ENCODE assay signal across 11 mouse cellular contexts in the genomic region with DNA sequence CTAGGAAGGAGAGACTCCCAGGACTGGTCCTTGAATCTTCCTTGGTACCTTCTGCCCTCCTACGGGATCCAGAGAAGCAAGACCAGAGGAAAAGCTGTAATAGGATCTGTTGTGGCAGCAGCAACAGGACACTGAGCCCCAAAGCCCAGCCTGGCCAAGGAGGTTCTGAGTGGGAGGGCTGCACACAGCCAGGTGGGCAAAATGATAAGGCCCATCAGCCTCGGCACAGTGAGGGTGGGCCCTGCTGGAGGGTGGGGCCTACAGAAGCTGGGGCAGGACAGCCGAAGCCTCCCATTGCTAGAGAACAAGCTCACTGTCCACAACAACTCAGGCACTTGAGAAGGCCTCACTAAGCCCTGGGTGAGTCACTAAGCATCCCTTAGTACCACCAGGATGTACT. TPM values are rescaled to one million over a fixed set of nuclear protein-coding genes. Genes with fewer than 3 reads are reported as not detected.
DNase-seq lines count a peak whose midpoint lies in the region; ATAC-seq lines count a peak whose summit lies in the region.
"Had no signal": no experiment of that assay in that cellular context is flagged by ENCODE, and none has a peak within 500 bp of the region (broad histone marks: within the 10 kb centered on the region; RNA-seq: fewer than 3 reads in every experiment).

No protein-coding gene starts in this region.

- H3K27ac ChIP-seq in forebrain, embryonic 11.5 days (ENCODE audit: low read depth, low read length) = peak overlapping the region; percentile 98; the same call in 1 of the 2 replicates
- H3K27ac ChIP-seq in forebrain, embryonic 12.5 days = no peak overlapping the region
- peak overlapping the region; percentile 98; the same call in 1 of the 2 replicates for H3K27ac ChIP-seq in midbrain, embryonic 10.5 days (replicated peaks)
- H3K27ac ChIP-seq in midbrain, embryonic 14.5 days (replicated peaks; ENCODE audit: low read depth, low read length) = no peak overlapping the region
- H3K27ac ChIP-seq in limb, embryonic 11.5 days (replicated peaks; ENCODE audit: low read depth, low read length) = peak overlapping the region; percentile 36; the same call in 1 of the 2 replicates
- no peak overlapping the region for H3K27ac ChIP-seq in stomach, embryonic 14.5 days (ENCODE audit: low read length)
- H3K27ac ChIP-seq: forebrain, embryonic 15.5 days had no signal

- ATAC-seq in forebrain, embryonic 11.5 days (replicated peaks; ENCODE audit: low FRiP score) = no peak
- ATAC-seq in forebrain, embryonic 12.5 days (ENCODE audit: low FRiP score) = no peak
- no peak for ATAC-seq in midbrain, embryonic 14.5 days (ENCODE audit: low FRiP score, low TSS enrichment)
- no peak for ATAC-seq in limb, embryonic 11.5 days (ENCODE audit: insufficient number of reproducible peaks, low FRiP score, low TSS enrichment, low read depth)
- ATAC-seq in stomach, embryonic 14.5 days (ENCODE audit: insufficient number of reproducible peaks, insufficient read depth, low FRiP score, low read depth) = peak; percentile 34; the same call in 1 of the 2 replicates
- ATAC-seq: forebrain, embryonic 15.5 days had no signal

- no peak overlapping the region for H3K4me2 ChIP-seq in forebrain, embryonic 11.5 days (ENCODE audit: low read depth, low read length, severe bottlenecking)
- no peak overlapping the region for H3K4me2 ChIP-seq in forebrain, embryonic 12.5 days
- H3K4me2 ChIP-seq in midbrain, embryonic 14.5 days (ENCODE audit: low read length) = no peak overlapping the region
- no peak overlapping the region for H3K4me2 ChIP-seq in limb, embryonic 11.5 days (ENCODE audit: low read depth, severe bottlenecking)
- 0 out of 2 replicates have a peak overlapping the region, but pooled peaks have one; percentile 83 for H3K4me2 ChIP-seq in stomach, embryonic 14.5 days (replicated peaks; ENCODE audit: low read depth, low read length)

- H3K36me3 ChIP-seq in forebrain, embryonic 11.5 days (ENCODE audit: control insufficient read depth, insufficient read depth, low read length) = peaks cover 5% of the 10 kb centered on the region; the same call in 1 of the 2 replicates
- H3K36me3 ChIP-seq in forebrain, embryonic 12.5 days (replicated peaks) = peaks cover 47% of the 10 kb centered on the region
- peaks cover 64% of the 10 kb centered on the region for H3K36me3 ChIP-seq in midbrain, embryonic 10.5 days
- H3K36me3 ChIP-seq in midbrain, embryonic 14.5 days (ENCODE audit: control insufficient read depth, insufficient read depth, low read length) = peaks cover 26% of the 10 kb centered on the region
- H3K36me3 ChIP-seq in limb, embryonic 11.5 days (ENCODE audit: control insufficient read depth, insufficient read depth, low read length) = peaks cover 7% of the 10 kb centered on the region; the same call in 1 of the 2 replicates
- peaks cover 21% of the 10 kb centered on the region for H3K36me3 ChIP-seq in stomach, embryonic 14.5 days (ENCODE audit: control insufficient read depth, insufficient read depth, low read length)

- WGBS in forebrain, embryonic 11.5 days = 91% methylated on average over 3 of the region's 3 CpGs
- 88% methylated on average over 3 of the region's 3 CpGs for WGBS in forebrain, embryonic 12.5 days
- 88% methylated on average over 3 of the region's 3 CpGs for WGBS in midbrain, embryonic 10.5 days
- 82% methylated on average over 3 of the region's 3 CpGs for WGBS in midbrain, embryonic 14.5 days
- WGBS in limb, embryonic 11.5 days = 83% methylated on average over 3 of the region's 3 CpGs
- WGBS in stomach, embryonic 14.5 days = 65% methylated on average over 3 of the region's 3 CpGs

- H3K4me1 ChIP-seq in forebrain, embryonic 11.5 days (replicated peaks; ENCODE audit: control insufficient read depth, insufficient read depth, low read length) = peaks cover 8% of the 10 kb centered on the region; the same call in 1 of the 2 replicates
- peaks cover 28% of the 10 kb centered on the region for H3K4me1 ChIP-seq in forebrain, embryonic 12.5 days
- peaks cover 28% of the 10 kb centered on the region for H3K4me1 ChIP-seq in midbrain, embryonic 10.5 days
- H3K4me1 ChIP-seq in midbrain, embryonic 14.5 days (ENCODE audit: control insufficient read depth, insufficient read depth, low read length) = peaks cover 11% of the 10 kb centered on the region
- peaks cover 5% of the 10 kb centered on the region for H3K4me1 ChIP-seq in limb, embryonic 11.5 days (ENCODE audit: control insufficient read depth, insufficient read depth, low read length)
- H3K4me1 ChIP-seq in stomach, embryonic 14.5 days (ENCODE audit: control insufficient read depth, insufficient read depth, low read length) = peaks cover 12% of the 10 kb centered on the region

- H3K27me3 ChIP-seq in forebrain, embryonic 11.5 days (ENCODE audit: control insufficient read depth, insufficient read depth, low read length) = no peaks in the 10 kb centered on the region
- no peaks in the 10 kb centered on the region for H3K27me3 ChIP-seq in forebrain, embryonic 12.5 days
- H3K27me3 ChIP-seq in midbrain, embryonic 10.5 days (ENCODE audit: low read depth, poor library complexity, severe bottlenecking) = no peaks in the 10 kb centered on the region
- no peaks in the 10 kb centered on the region for H3K27me3 ChIP-seq in midbrain, embryonic 14.5 days (ENCODE audit: control insufficient read depth, insufficient read depth, low read length)
- no peaks in the 10 kb centered on the region for H3K27me3 ChIP-seq in limb, embryonic 11.5 days (ENCODE audit: control insufficient read depth, insufficient read depth, low read length)
- H3K27me3 ChIP-seq in stomach, embryonic 14.5 days (ENCODE audit: control insufficient read depth, insufficient read depth, low read length) = no peaks in the 10 kb centered on the region
- H3K27me3 ChIP-seq: forebrain, embryonic 15.5 days had no signal

- H3K9me3 ChIP-seq in forebrain, embryonic 11.5 days (ENCODE audit: control insufficient read depth, low read length) = no peaks in the 10 kb centered on the region
- no peaks in the 10 kb centered on the region for H3K9me3 ChIP-seq in forebrain, embryonic 12.5 days
- H3K9me3 ChIP-seq in midbrain, embryonic 10.5 days (replicated peaks) = no peaks in the 10 kb centered on the region
- no peaks in the 10 kb centered on the region for H3K9me3 ChIP-seq in midbrain, embryonic 14.5 days (ENCODE audit: control insufficient read depth, low read length)
- H3K9me3 ChIP-seq in limb, embryonic 11.5 days (ENCODE audit: control insufficient read depth, low read length) = no peaks in the 10 kb centered on the region
- H3K9me3 ChIP-seq in stomach, embryonic 14.5 days (ENCODE audit: control insufficient read depth, low read depth, low read length) = no peaks in the 10 kb centered on the region
- H3K9me3 ChIP-seq: forebrain, embryonic 15.5 days had no signal

- peak overlapping the region; percentile 3; the same call in 1 of the 2 replicates for H3K4me3 ChIP-seq in forebrain, embryonic 11.5 days (ENCODE audit: low read depth, low read length)
- H3K4me3 ChIP-seq in forebrain, embryonic 12.5 days (replicated peaks) = no peak overlapping the region
- peak overlapping the region; percentile 87 for H3K4me3 ChIP-seq in midbrain, embryonic 10.5 days
- H3K4me3 ChIP-seq in midbrain, embryonic 14.5 days (replicated peaks; ENCODE audit: low read depth, low read length) = no peak overlapping the region
- 0 out of 2 replicates have a peak overlapping the region, but pooled peaks have one; percentile 5 for H3K4me3 ChIP-seq in limb, embryonic 11.5 days (ENCODE audit: low read depth, low read length)
- H3K4me3 ChIP-seq in stomach, embryonic 14.5 days (ENCODE audit: low read depth, low read length) = no peak overlapping the region
- H3K4me3 ChIP-seq: forebrain, embryonic 15.5 days had no signal

- H3K9ac ChIP-seq in forebrain, embryonic 11.5 days (ENCODE audit: low read length) = no peak overlapping the region; the same call in 1 of the 2 replicates
- H3K9ac ChIP-seq in forebrain, embryonic 12.5 days = no peak overlapping the region
- H3K9ac ChIP-seq in midbrain, embryonic 14.5 days (replicated peaks; ENCODE audit: low read length) = no peak overlapping the region
- H3K9ac ChIP-seq in limb, embryonic 11.5 days (ENCODE audit: low read length) = no peak overlapping the region
- no peak overlapping the region for H3K9ac ChIP-seq in stomach, embryonic 14.5 days (replicated peaks; ENCODE audit: low read depth, low read length)
- H3K9ac ChIP-seq: forebrain, embryonic 15.5 days had no signal

- DNase-seq in forebrain, embryonic 11.5 days (ENCODE audit: low spot score) = no peak
- DNase-seq in midbrain, embryonic 10.5 days (ENCODE audit: low spot score) = no peak
- DNase-seq in midbrain, embryonic 14.5 days = no peak
- DNase-seq in limb, embryonic 11.5 days (ENCODE audit: low spot score) = no peak
- DNase-seq in frontal cortex, postnatal 10 days (ENCODE audit: low spot score in 2 of 2) = no peak
- DNase-seq in layer of hippocampus, adult 8-10 months (ENCODE audit: low spot score in 2 of 2) = no peak
- DNase-seq: kidney, adult 8-10 months; lung, postnatal 10 days had no signal

RNA-seq across cellular contexts. Expression of a gene that starts 1.9 kb away (rescaled TPM):
- 155 and 166 TPM in 2 replicates for polyA plus RNA-seq in forebrain, embryonic 11.5 days (2014; fragmentation: Nextera tagmentation; extraction: Ambion mirVana)
- 107 and 115 TPM in 2 replicates for polyA plus RNA-seq in forebrain, embryonic 12.5 days (2016; fragmentation: Nextera tagmentation; extraction: Ambion mirVana)
- polyA plus RNA-seq in midbrain, embryonic 10.5 days (2016; fragmentation: Nextera tagmentation; extraction: Ambion mirVana) = 168 and 189 TPM in 2 replicates
- polyA plus RNA-seq in midbrain, embryonic 14.5 days (2014; fragmentation: Nextera tagmentation; extraction: Ambion mirVana) = 53.5 and 64.7 TPM in 2 replicates
- 145 and 153 TPM in 2 replicates for polyA plus RNA-seq in limb, embryonic 11.5 days (2014; fragmentation: Nextera tagmentation; extraction: Ambion mirVana)
- 112 and 130 TPM in 2 replicates for polyA plus RNA-seq in stomach, embryonic 14.5 days (2014; fragmentation: Nextera tagmentation; extraction: Ambion mirVana)
- 10 to 100 TPM; 20.2 to 26.9 (median 25.3) TPM for total RNA-seq in layer of hippocampus, adult 8-10 months (2022)

RNA-seq across cellular contexts. Expression of a gene that starts 7.7 kb away (rescaled TPM):
- polyA plus RNA-seq in forebrain, embryonic 11.5 days (2014; fragmentation: Nextera tagmentation; extraction: Ambion mirVana) = 463 and 498 TPM in 2 replicates
- polyA plus RNA-seq in forebrain, embryonic 12.5 days (2016; fragmentation: Nextera tagmentation; extraction: Ambion mirVana) = 477 and 482 TPM in 2 replicates
- 531 and 532 TPM in 2 replicates for polyA plus RNA-seq in midbrain, embryonic 10.5 days (2016; fragmentation: Nextera tagmentation; extraction: Ambion mirVana)
- polyA plus RNA-seq in midbrain, embryonic 14.5 days (2014; fragmentation: Nextera tagmentation; extraction: Ambion mirVana) = 98.1 and 128 TPM in 2 replicates
- 507 and 525 TPM in 2 replicates for polyA plus RNA-seq in limb, embryonic 11.5 days (2014; fragmentation: Nextera tagmentation; extraction: Ambion mirVana)
- polyA plus RNA-seq in stomach, embryonic 14.5 days (2014; fragmentation: Nextera tagmentation; extraction: Ambion mirVana) = 289 and 335 TPM in 2 replicates
- total RNA-seq in layer of hippocampus, adult 8-10 months (2022) = 10 to 100 TPM; 40.3 to 44.3 (median 41.6) TPM

RNA-seq across cellular contexts. Expression of a gene that starts 16.4 kb away (rescaled TPM):
- 47.7 and 49.1 TPM in 2 replicates for polyA plus RNA-seq in forebrain, embryonic 11.5 days (2014; fragmentation: Nextera tagmentation; extraction: Ambion mirVana)
- polyA plus RNA-seq in forebrain, embryonic 12.5 days (2016; fragmentation: Nextera tagmentation; extraction: Ambion mirVana) = 38.9 and 39.3 TPM in 2 replicates
- 45.6 and 47.5 TPM in 2 replicates for polyA plus RNA-seq in midbrain, embryonic 10.5 days (2016; fragmentation: Nextera tagmentation; extraction: Ambion mirVana)
- 37.0 and 40.5 TPM in 2 replicates for polyA plus RNA-seq in midbrain, embryonic 14.5 days (2014; fragmentation: Nextera tagmentation; extraction: Ambion mirVana)
- polyA plus RNA-seq in limb, embryonic 11.5 days (2014; fragmentation: Nextera tagmentation; extraction: Ambion mirVana) = 52.3 and 55.8 TPM in 2 replicates
- 44.5 and 46.7 TPM in 2 replicates for polyA plus RNA-seq in stomach, embryonic 14.5 days (2014; fragmentation: Nextera tagmentation; extraction: Ambion mirVana)
- total RNA-seq in layer of hippocampus, adult 8-10 months (2022) = 10 to 100 TPM; 15.1 to 19.7 (median 16.1) TPM

RNA-seq across cellular contexts. Expression of a gene that starts 19.3 kb away (rescaled TPM):
- 32.2 and 35.7 TPM in 2 replicates for polyA plus RNA-seq in forebrain, embryonic 11.5 days (2014; fragmentation: Nextera tagmentation; extraction: Ambion mirVana)
- 31.5 and 34.8 TPM in 2 replicates for polyA plus RNA-seq in forebrain, embryonic 12.5 days (2016; fragmentation: Nextera tagmentation; extraction: Ambion mirVana)
- 33.6 and 35.9 TPM in 2 replicates for polyA plus RNA-seq in midbrain, embryonic 10.5 days (2016; fragmentation: Nextera tagmentation; extraction: Ambion mirVana)
- 34.4 and 36.7 TPM in 2 replicates for polyA plus RNA-seq in midbrain, embryonic 14.5 days (2014; fragmentation: Nextera tagmentation; extraction: Ambion mirVana)
- 26.4 and 26.6 TPM in 2 replicates for polyA plus RNA-seq in limb, embryonic 11.5 days (2014; fragmentation: Nextera tagmentation; extraction: Ambion mirVana)
- 24.5 and 25.4 TPM in 2 replicates for polyA plus RNA-seq in stomach, embryonic 14.5 days (2014; fragmentation: Nextera tagmentation; extraction: Ambion mirVana)
- total RNA-seq in layer of hippocampus, adult 8-10 months (2022) = 10 to 100 TPM; 56.4 to 64.6 (median 60.9) TPM

RNA-seq across cellular contexts. Expression of a gene that starts 22.1 kb away (rescaled TPM):
- polyA plus RNA-seq in forebrain, embryonic 11.5 days (2014; fragmentation: Nextera tagmentation; extraction: Ambion mirVana) = 12.2 and 13.7 TPM in 2 replicates
- 16.5 and 16.9 TPM in 2 replicates for polyA plus RNA-seq in forebrain, embryonic 12.5 days (2016; fragmentation: Nextera tagmentation; extraction: Ambion mirVana)
- 8.6 and 10.8 TPM in 2 replicates for polyA plus RNA-seq in midbrain, embryonic 10.5 days (2016; fragmentation: Nextera tagmentation; extraction: Ambion mirVana)
- polyA plus RNA-seq in midbrain, embryonic 14.5 days (2014; fragmentation: Nextera tagmentation; extraction: Ambion mirVana) = 25.2 and 25.5 TPM in 2 replicates
- polyA plus RNA-seq in limb, embryonic 11.5 days (2014; fragmentation: Nextera tagmentation; extraction: Ambion mirVana) = 6.5 and 7.6 TPM in 2 replicates
- 5.7 and 9.6 TPM in 2 replicates for polyA plus RNA-seq in stomach, embryonic 14.5 days (2014; fragmentation: Nextera tagmentation; extraction: Ambion mirVana)
- total RNA-seq in layer of hippocampus, adult 8-10 months (2022) = 100 to 1,000 TPM; 177 to 228 (median 205) TPM

Comparison
In these comparisons a context has a peak if more than half of its experiments do, and no peak if none do; other contexts are left out.
1. H3K27ac ChIP-seq: peak in forebrain, embryonic 11.5 days (single experiment), midbrain, embryonic 10.5 days (single experiment) and limb, embryonic 11.5 days (single experiment); none in forebrain, embryonic 12.5 days (single experiment), midbrain, embryonic 14.5 days (single experiment) and stomach, embryonic 14.5 days (single experiment).
2. H3K4me3 ChIP-seq: peak in forebrain, embryonic 11.5 days (single experiment), midbrain, embryonic 10.5 days (single experiment) and limb, embryonic 11.5 days (single experiment); none in forebrain, embryonic 12.5 days (single experiment), midbrain, embryonic 14.5 days (single experiment) and stomach, embryonic 14.5 days (single experiment).